Mouse (Mus musculus) urinary bladder, postnatal 14 days (tissue): ENCODE results near the gene Tceanc2.

Source experiments
- DNase-seq: peaks from one replicate; pipeline ENCODE4 v3.0.0; 2021; ENCODE audit warnings: low spot score

Tceanc2 gene

GRCm38 (mm10) chr4:107084343-107084742 is 94.6 kb downstream of the Tceanc2 start:
- DNase-seq, result no peak
